Mouse (Mus musculus) midbrain, postnatal 0 days (tissue): ENCODE results near the gene Myl12a. TPM values are rescaled to one million over a fixed set of nuclear protein-coding genes. Genes with fewer than 3 reads are reported as not detected.

Experiments used
- ATAC-seq: fragments of 200-750 bp; cut with Nextera tagmentation; 2 replicates; pipeline ENCODE4 v1.8.0; 2017; ENCODE audit warnings: moderate number of reproducible peaks, mild to moderate bottlenecking, moderate TSS enrichment, moderate library complexity; ENCODE audit not compliant: low FRiP score
- DNase-seq: peaks from one replicate; pipeline ENCODE4 v3.0.0-alpha.2; 2015; ENCODE audit warnings: low spot score
- H3K27ac ChIP-seq: fragments of 300-500 bp; sonication (generic); 2 replicates; pipeline ENCODE4 v1.5.1; 2014; ENCODE audit warnings: low read depth, mild to moderate bottlenecking, low read length, mixed read lengths
- H3K27me3 ChIP-seq: fragments of 300-500 bp; sonication (generic); 2 replicates; pipeline ENCODE4 v1.6.1; 2014; ENCODE audit warnings: low read length, control low read depth, mixed read lengths; ENCODE audit not compliant: insufficient read depth
- H3K36me3 ChIP-seq: fragments of 300-500 bp; sonication (generic); 2 replicates; pipeline ENCODE4 v1.6.1; 2014; ENCODE audit warnings: low read length, control low read depth, mixed read lengths; ENCODE audit not compliant: insufficient read depth
- H3K4me1 ChIP-seq: fragments of 300-500 bp; sonication (generic); 2 replicates; pipeline ENCODE4 v1.6.1; 2014; ENCODE audit warnings: mild to moderate bottlenecking, control low read depth, antibody characterized with exemption, low read length, mixed read lengths; ENCODE audit not compliant: insufficient read depth
- H3K4me2 ChIP-seq: fragments of 300-500 bp; sonication (generic); 2 replicates; pipeline ENCODE4 v1.6.1; 2014; ENCODE audit warnings: low read depth, mild to moderate bottlenecking, low read length, mixed read lengths; ENCODE audit not compliant: poor library complexity, severe bottlenecking
- H3K4me3 ChIP-seq: fragments of 300-500 bp; sonication (generic); 2 replicates; pipeline ENCODE4 v1.5.1; 2014; ENCODE audit warnings: low read depth, mild to moderate bottlenecking, low read length, moderate library complexity
- H3K9ac ChIP-seq: fragments of 300-500 bp; sonication (generic); replicated peaks from 2 replicates; pipeline ENCODE4 v1.6.1; 2014; ENCODE audit warnings: mild to moderate bottlenecking, low read length, moderate library complexity, mixed read lengths; ENCODE audit not compliant: poor library complexity, severe bottlenecking
- H3K9me3 ChIP-seq: fragments of 300-500 bp; sonication (generic); 2 replicates; pipeline ENCODE4 v1.6.1; 2016; ENCODE audit warnings: low read length, control low read depth
- CTCF ChIP-seq: IDR thresholded peaks from 2 replicates; pipeline ENCODE4 v1.5.1; 2016; ENCODE audit warnings: antibody characterized with exemption, mild to moderate bottlenecking
- WGBS: fragments of 180-500 bp; shearing (Covaris S2); extraction: QIAGEN DNeasy Blood & Tissue Kit; methylation state at CpG from one replicate; pipeline ENCODE4 v1.1.7; 2014; 5-methylcytosine and 5-hydroxymethylcytosine counted together
- polyA plus RNA-seq: library from polyadenylated mRNA; unstranded; fragments of >200 nt; fragmentation: Nextera tagmentation; extraction: Ambion mirVana; gene quantifications from 2 replicates; pipeline ENCODE4 v1.2.1, GENCODE M21; 2015
- total RNA-seq: library from RNA; depleted of rRNA; stranded (reverse); fragments of >200 nt; gene quantifications from 2 replicates; pipeline ENCODE4 v1.2.3, GENCODE M21; 2014

Myl12a gene
- total and polyA plus RNA-seq, 2 experiments from 2014 or later, result 40.9 to 65.3 TPM

DNA sequence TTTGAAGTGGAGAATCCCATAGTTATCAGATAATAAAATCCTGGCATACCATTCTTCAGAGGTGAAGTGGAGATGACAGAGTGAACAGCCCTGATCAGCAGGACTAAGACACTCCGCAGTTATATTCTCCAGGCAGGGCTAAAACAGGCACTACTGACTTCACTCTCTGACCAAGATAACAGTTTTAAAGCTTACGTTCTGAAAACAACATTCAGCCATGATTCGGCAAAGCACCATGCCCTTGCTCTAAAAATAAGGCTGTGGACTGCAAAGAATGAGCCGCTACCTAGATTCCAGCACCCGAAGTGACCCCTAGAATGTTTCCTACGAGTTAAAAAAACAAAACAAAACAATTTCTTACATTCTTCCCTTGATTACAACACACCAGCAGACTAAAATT is 4.8 kb downstream of the Myl12a start:
- no peak for TF ChIP-seq CTCF
- ATAC-seq (no peak), DNase-seq (no peak)
- no peaks in the 10 kb centered on the region for H3K27me3 ChIP-seq
- no peak overlapping the region for H3K9ac ChIP-seq
- H3K9me3 ChIP-seq, result no peaks in the 10 kb centered on the region
- no peak overlapping the region for H3K27ac ChIP-seq
- H3K4me1 ChIP-seq, result no peaks in the 10 kb centered on the region
- no peaks in the 10 kb centered on the region for H3K36me3 ChIP-seq
- WGBS, result 92% methylated on average over 6 of the region's 6 CpGs
- H3K4me3 ChIP-seq, result no peak overlapping the region
- no peak overlapping the region for H3K4me2 ChIP-seq

DNA sequence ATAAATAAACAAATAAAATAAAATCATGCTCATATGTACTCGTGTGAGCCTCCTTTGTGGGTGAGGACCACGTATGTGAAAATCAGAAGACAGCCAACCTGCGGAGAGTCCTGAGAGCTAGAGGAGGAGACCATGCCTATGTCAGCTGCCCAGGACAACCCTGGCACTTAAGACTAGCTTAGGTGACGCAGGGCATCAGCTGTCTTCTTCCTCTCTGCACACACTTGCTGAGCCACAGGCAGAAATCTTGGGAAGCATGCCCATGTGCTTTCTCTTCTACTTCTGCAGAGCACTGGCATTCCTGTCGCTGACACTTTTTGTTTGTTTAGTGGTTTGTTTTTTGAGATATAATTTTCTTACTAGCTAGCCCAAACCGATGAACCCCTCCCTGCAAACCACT is 7.1 kb downstream of the Myl12a start:
- Histone ChIP-seq H3K4me2 (no peak overlapping the region), H3K4me3 (no peak overlapping the region), H3K9ac (no peak overlapping the region), H3K4me1 (no peaks in the 10 kb centered on the region), H3K36me3 (no peaks in the 10 kb centered on the region), H3K9me3 (no peaks in the 10 kb centered on the region), H3K27ac (no peak overlapping the region), H3K27me3 (no peaks in the 10 kb centered on the region)
- WGBS, result 96% methylated on average over 6 of the region's 6 CpGs
- no peak for TF ChIP-seq CTCF
- no peak for ATAC-seq
- no peak for DNase-seq

DNA sequence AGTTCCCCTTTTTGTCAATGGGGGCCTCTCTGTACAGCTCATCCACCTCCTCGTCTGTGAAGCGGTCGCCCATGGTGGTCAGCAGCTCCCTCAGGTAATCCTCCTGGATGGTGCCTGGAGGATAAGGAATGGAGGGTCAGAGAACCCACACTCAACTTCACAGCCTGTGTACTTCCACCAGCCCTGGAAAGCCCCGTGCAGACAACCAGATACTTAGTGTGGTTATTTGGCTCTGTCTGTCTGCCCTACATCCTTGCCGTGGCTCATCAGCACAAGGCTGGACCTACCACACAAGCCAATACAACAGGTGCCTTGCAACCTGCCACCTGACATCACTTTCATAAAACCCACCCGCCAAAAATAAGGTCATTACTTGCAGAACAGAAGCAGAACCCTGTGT is 8.0 kb downstream of the Myl12a start:
- WGBS, result 85% methylated on average over 6 of the region's 6 CpGs
- no peak for TF ChIP-seq CTCF
- Histone ChIP-seq H3K36me3 (no peaks in the 10 kb centered on the region), H3K4me3 (no peak overlapping the region), H3K4me2 (no peak overlapping the region), H3K27me3 (no peaks in the 10 kb centered on the region), H3K4me1 (no peaks in the 10 kb centered on the region), H3K9me3 (no peaks in the 10 kb centered on the region), H3K27ac (no peak overlapping the region), H3K9ac (no peak overlapping the region)
- DNase-seq, result no peak
- no peak for ATAC-seq

DNA sequence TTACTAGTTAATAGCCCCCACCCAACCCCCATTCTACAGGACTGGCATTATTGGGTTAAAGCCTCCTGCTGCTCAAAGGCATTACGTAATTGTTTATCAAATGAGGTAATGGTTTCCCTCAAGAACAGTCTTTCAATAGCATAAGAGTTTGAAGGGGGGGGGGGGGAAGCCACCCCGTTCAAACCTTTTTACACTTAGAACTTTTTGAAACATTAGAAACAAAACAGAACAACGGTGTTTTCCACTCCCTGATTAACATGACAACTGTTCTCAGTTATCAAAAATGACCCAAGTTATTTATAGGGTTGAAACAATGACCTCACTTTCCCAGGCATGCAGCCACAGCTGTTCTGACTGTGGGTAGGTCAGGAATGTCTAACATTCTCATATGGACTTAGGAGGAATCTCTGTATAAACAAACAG is 9.3 kb downstream of the Myl12a start:
- no peak for TF ChIP-seq CTCF
- no peak for ATAC-seq
- 67% methylated on average over 3 of the region's 3 CpGs for WGBS

DNA sequence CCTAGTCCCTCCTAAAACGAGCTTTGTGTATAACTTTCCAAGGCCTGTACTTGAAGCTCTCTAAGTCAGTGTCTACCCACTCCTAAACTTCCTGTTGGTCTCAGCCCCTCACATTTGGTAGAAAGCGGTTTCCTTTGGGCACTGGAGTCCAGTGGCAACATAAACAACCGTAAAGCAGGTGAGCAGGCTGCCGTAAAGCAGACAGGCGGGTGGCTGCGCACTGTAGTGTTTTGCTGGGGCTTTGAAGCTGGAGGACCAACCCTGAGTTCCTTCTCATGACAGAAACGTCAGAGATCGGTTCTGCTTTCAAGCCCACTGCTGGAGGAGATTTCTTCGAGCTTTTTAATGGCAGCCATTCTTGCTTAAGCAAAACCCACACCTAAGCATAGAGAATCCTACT is 10.0 kb downstream of the Myl12a start:
- no peak for ATAC-seq
- Histone ChIP-seq H3K27ac (no peak overlapping the region), H3K36me3 (no peaks in the 10 kb centered on the region), H3K9me3 (no peaks in the 10 kb centered on the region), H3K27me3 (no peaks in the 10 kb centered on the region), H3K4me2 (no peak overlapping the region), H3K4me1 (peaks cover 9% of the 10 kb centered on the region), H3K4me3 (no peak overlapping the region), H3K9ac (no peak overlapping the region)
- no peak for DNase-seq
- 91% methylated on average over 9 of the region's 9 CpGs for WGBS
- no peak for TF ChIP-seq CTCF

More for the DNA sequence above, 9.3 kb downstream of the Myl12a start:
- no peak for DNase-seq
- H3K27me3 ChIP-seq, result no peaks in the 10 kb centered on the region
- no peak overlapping the region for H3K4me2 ChIP-seq
- no peak overlapping the region for H3K4me3 ChIP-seq
- peaks cover 6% of the 10 kb centered on the region for H3K4me1 ChIP-seq
- no peaks in the 10 kb centered on the region for H3K9me3 ChIP-seq
- H3K36me3 ChIP-seq, result no peaks in the 10 kb centered on the region
- no peak overlapping the region for H3K27ac ChIP-seq
- no peak overlapping the region for H3K9ac ChIP-seq

DNA sequence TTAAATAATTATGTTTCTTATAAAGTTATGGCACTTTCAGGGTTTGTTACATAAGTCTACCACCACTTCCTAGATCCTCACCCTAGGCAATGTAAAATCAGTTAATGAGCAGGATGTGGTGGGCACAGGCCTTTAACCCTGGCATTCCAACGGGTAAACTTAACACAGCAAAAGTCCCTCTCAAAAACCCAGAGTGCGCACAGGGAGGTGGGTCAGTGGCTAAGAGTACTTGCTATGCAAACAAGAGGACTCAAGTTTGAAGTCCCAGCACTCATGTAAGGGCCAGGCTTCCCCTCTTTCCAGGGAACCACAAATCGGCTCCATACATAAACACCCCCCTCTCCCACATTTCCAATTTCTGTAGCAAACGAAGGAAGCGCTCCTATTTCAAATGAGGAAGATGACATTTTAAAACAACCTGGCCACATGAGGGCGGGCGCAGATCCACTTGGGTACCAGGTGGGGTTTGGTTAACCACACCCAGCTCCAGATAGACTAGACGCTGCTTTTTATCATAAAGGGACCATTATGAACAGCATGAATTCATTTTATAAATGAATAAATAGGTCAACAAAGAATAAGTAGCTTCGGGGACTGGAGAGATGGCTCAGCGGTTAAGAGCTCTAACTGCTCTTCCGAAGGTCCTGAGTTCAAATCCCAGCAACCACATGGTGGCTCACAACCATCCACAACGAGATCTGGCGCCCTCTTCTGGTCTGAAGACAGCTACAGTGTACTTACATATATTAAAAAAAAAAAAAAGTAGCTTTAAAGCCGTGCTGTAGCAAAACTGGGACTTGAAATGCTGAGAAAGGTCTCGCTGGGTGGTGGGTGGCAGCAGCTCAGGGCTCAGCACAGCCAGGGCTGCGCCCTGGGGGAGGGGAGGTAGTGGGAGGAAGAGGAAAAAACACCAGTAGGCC is 10.7 kb downstream of the Myl12a start:
- peak; percentile 53 for TF ChIP-seq CTCF
- DNase-seq, result no peak
- WGBS, result 92% methylated on average over 16 of the region's 16 CpGs
- no peak overlapping the region for H3K27ac ChIP-seq
- H3K36me3 ChIP-seq, result no peaks in the 10 kb centered on the region
- no peak for ATAC-seq
- peaks cover 9% of the 10 kb centered on the region for H3K4me1 ChIP-seq
- no peak overlapping the region for H3K9ac ChIP-seq
- H3K4me2 ChIP-seq, result no peak overlapping the region
- H3K9me3 ChIP-seq, result no peaks in the 10 kb centered on the region
- no peaks in the 10 kb centered on the region for H3K27me3 ChIP-seq
- no peak overlapping the region for H3K4me3 ChIP-seq
